Mouse (Mus musculus) urinary bladder, postnatal 0 days (tissue): Measurements from ENCODE around the gene Phox2a. TPM values are rescaled to one million over a fixed set of nuclear protein-coding genes. Genes with fewer than 3 reads are reported as not detected.

Experiments
- polyA plus RNA-seq: library from polyadenylated mRNA; unstranded; fragments of >200 nt; fragmentation: Nextera tagmentation; extraction: Ambion mirVana; gene quantifications from 2 replicates; pipeline ENCODE4 v1.2.1, GENCODE M21; 2015

Gene Phox2a
- 0.31 and 0.40 TPM in 2 replicates for polyA plus RNA-seq

GRCm38 (mm10) chr7:101817861-101818401 is at the start of gene Phox2a:
Phox2a (plus strand) TSS chr7:101818313.

GRCm38 (mm10) chr7:101837606-101838471 is 19.7 kb downstream of the Phox2a start, which contains the start of gene Inppl1:
Inppl1 (minus strand) TSS chr7:101838229.

GRCm38 (mm10) chr7:101857094-101857493 is 39.0 kb downstream of the Phox2a start, which contains the start of gene Folr2:
Folr2 (minus strand) TSS chr7:101857194.

GRCm38 (mm10) chr7:101863415-101863814 is 45.3 kb downstream of the Phox2a start, which contains the start of gene Anapc15:
Anapc15 (plus strand) TSS chr7:101863715.

GRCm38 (mm10) chr7:101870629-101871028 is 52.5 kb downstream of the Phox2a start, which contains the start of gene Folr1:
Folr1 (minus strand) TSS chr7:101870788.

Other genes starting within 250 kb of the Phox2a start
- 0.08 TPM in 1 of 2 replicates, not detected in the other for gene Art2b, start 232.7 kb upstream of the Phox2a start, polyA plus RNA-seq
- gene Clpb, start 154.7 kb upstream of the Phox2a start, polyA plus RNA-seq: 28.2 and 34.4 TPM in 2 replicates
- gene Inppl1, start 19.9 kb downstream of the Phox2a start, polyA plus RNA-seq: 18.1 and 21.6 TPM in 2 replicates
- 8.9 and 41.0 TPM in 2 replicates for gene Folr2, start 38.9 kb downstream of the Phox2a start, polyA plus RNA-seq
- 47.4 and 49.6 TPM in 2 replicates for gene Anapc15, start 45.4 kb downstream of the Phox2a start, polyA plus RNA-seq
- gene Folr1, start 52.5 kb downstream of the Phox2a start, polyA plus RNA-seq: 5.9 and 6.8 TPM in 2 replicates
- 127 and 137 TPM in 2 replicates for gene Lamtor1, start 87.6 kb downstream of the Phox2a start, polyA plus RNA-seq
- gene Tomt, start 88.0 kb downstream of the Phox2a start, polyA plus RNA-seq: 0.06 and 0.19 TPM in 2 replicates
- gene Lrrc51, start 115.6 kb downstream of the Phox2a start, polyA plus RNA-seq: 7.6 and 8.7 TPM in 2 replicates
- gene Numa1, start 115.8 kb downstream of the Phox2a start, polyA plus RNA-seq: 24.5 and 25.5 TPM in 2 replicates
- 1.2 and 1.7 TPM in 2 replicates for gene Il18bp, start 200.4 kb downstream of the Phox2a start, polyA plus RNA-seq
- gene Rnf121, start 247.2 kb downstream of the Phox2a start, polyA plus RNA-seq: 17.5 and 17.7 TPM in 2 replicates
- 7.7 and 8.1 TPM in 2 replicates for gene Xndc1, start 247.2 kb downstream of the Phox2a start, polyA plus RNA-seq
- gene Xntrpc, start 247.4 kb downstream of the Phox2a start, polyA plus RNA-seq: 0.12 and 0.18 TPM in 2 replicates